ENCODE assay signal across 21 mouse cellular contexts in genomic region chr6:31204434-31204833, GRCm38 (mm10).
"Had no signal": no experiment of that assay in that cellular context is flagged by ENCODE, and none has a peak within 500 bp of the region (broad histone marks: within the 10 kb centered on the region; RNA-seq: fewer than 3 reads in every experiment).

No protein-coding gene starts in this region.

- H3K9ac ChIP-seq: limb, embryonic 12.5 days; limb, embryonic 15.5 days; liver, embryonic 13.5 days; lung, embryonic 14.5 days; midbrain, embryonic 13.5 days; neural tube, embryonic 13.5 days had no signal

- DNase-seq: kidney, adult 11 months; kidney, postnatal 25 days; left cerebral cortex, postnatal 4 days; liver, embryonic 13.5 days; lung, embryonic 14.5 days; lung, postnatal 36 days; retina, postnatal 1 day; right cerebral cortex, postnatal 25 days; spleen, adult 18-20 months; thymus, adult 18-20 months; thymus, postnatal 36 days had no signal

- H3K4me3 ChIP-seq: limb, embryonic 12.5 days; limb, embryonic 15.5 days; liver, embryonic 13.5 days; megakaryocyte, embryonic 14.5 days; midbrain, embryonic 10.5 days; midbrain, embryonic 13.5 days; myocyte; neural tube, embryonic 13.5 days had no signal

- ATAC-seq: lung, postnatal 0 days; midbrain, embryonic 13.5 days; midbrain, embryonic 16.5 days had no signal

- H3K9me3 ChIP-seq: limb, embryonic 12.5 days; limb, embryonic 15.5 days; liver, embryonic 13.5 days; megakaryocyte, embryonic 14.5 days; midbrain, embryonic 10.5 days; midbrain, embryonic 13.5 days; neural tube, embryonic 13.5 days had no signal

- H3K27ac ChIP-seq: kidney, postnatal 0 days; limb, embryonic 12.5 days; limb, embryonic 15.5 days; liver, embryonic 13.5 days; midbrain, embryonic 10.5 days; midbrain, embryonic 13.5 days; neural tube, embryonic 13.5 days had no signal

- H3K4me1 ChIP-seq: limb, embryonic 12.5 days; limb, embryonic 15.5 days; liver, embryonic 13.5 days; midbrain, embryonic 10.5 days; midbrain, embryonic 13.5 days; neural tube, embryonic 13.5 days had no signal

- H3K4me2 ChIP-seq: limb, embryonic 12.5 days; limb, embryonic 15.5 days; liver, embryonic 13.5 days; lung, embryonic 14.5 days; midbrain, embryonic 13.5 days; neural tube, embryonic 13.5 days had no signal

- H3K36me3 ChIP-seq: limb, embryonic 12.5 days; limb, embryonic 15.5 days; liver, embryonic 13.5 days; midbrain, embryonic 10.5 days; midbrain, embryonic 13.5 days; neural tube, embryonic 13.5 days had no signal

- H3K27me3 ChIP-seq: limb, embryonic 12.5 days; limb, embryonic 15.5 days; liver, embryonic 13.5 days; megakaryocyte, embryonic 14.5 days; midbrain, embryonic 13.5 days; neural tube, embryonic 13.5 days had no signal
